Mouse (Mus musculus) olfactory bulb, adult 2 months (tissue): ENCODE measurements around the gene Btbd11.

Source experiments
- CTCF ChIP-seq: fragments of 200-500 bp; IDR thresholded peaks from 2 replicates; pipeline ENCODE4 v1.5.1; 2012; ENCODE audit warnings: low read depth, mild to moderate bottlenecking, low read length, moderate library complexity; ENCODE audit not compliant: insufficient read depth
- POLR2A ChIP-seq: fragments of 200-500 bp; IDR thresholded peaks from 2 replicates; pipeline ENCODE4 v1.6.1; 2012; ENCODE audit warnings: mild to moderate bottlenecking, low read depth, low read length, moderate library complexity; ENCODE audit not compliant: insufficient read depth

GRCm38 (mm10) chr10:85561418-85561817 is 174.8 kb downstream of the Btbd11 start:
- no peak for TF ChIP-seq POLR2A
- no peak for TF ChIP-seq CTCF
